Mouse (Mus musculus) forebrain, postnatal 0 days (tissue): ENCODE results near the gene Cdc42bpb. TPM values are rescaled to one million over a fixed set of nuclear protein-coding genes. Genes with fewer than 3 reads are reported as not detected.

Source experiments
- ATAC-seq: fragments of 200-750 bp; cut with Nextera tagmentation; 2 replicates; pipeline ENCODE4 v1.8.0; 2017; ENCODE audit warnings: mild to moderate bottlenecking, moderate library complexity
- DNase-seq: peaks from one replicate; pipeline ENCODE4 v3.0.0-alpha.2; 2015
- H3K27ac ChIP-seq: fragments of 300-500 bp; sonication (generic); 2 replicates; pipeline ENCODE4 v1.5.1; 2014; ENCODE audit warnings: low read depth, mild to moderate bottlenecking, antibody characterized with exemption, low read length, moderate library complexity, mixed read lengths
- H3K27me3 ChIP-seq: fragments of 300-500 bp; sonication (generic); 2 replicates; pipeline ENCODE4 v1.6.1; 2014; ENCODE audit warnings: mild to moderate bottlenecking, low read length, mixed read lengths; ENCODE audit not compliant: insufficient read depth
- H3K36me3 ChIP-seq: fragments of 300-500 bp; sonication (generic); 2 replicates; pipeline ENCODE4 v1.6.1; 2014; ENCODE audit warnings: mild to moderate bottlenecking, moderate library complexity; ENCODE audit not compliant: insufficient read depth
- H3K4me1 ChIP-seq: fragments of 300-500 bp; sonication (generic); 2 replicates; pipeline ENCODE4 v1.6.1; 2014; ENCODE audit warnings: antibody characterized with exemption; ENCODE audit not compliant: insufficient read depth
- H3K4me2 ChIP-seq: fragments of 300-500 bp; sonication (generic); 2 replicates; pipeline ENCODE4 v1.6.1; 2014; ENCODE audit warnings: low read depth, mild to moderate bottlenecking, moderate library complexity
- H3K4me3 ChIP-seq: fragments of 300-500 bp; sonication (generic); 2 replicates; pipeline ENCODE4 v1.5.1; 2014; ENCODE audit warnings: low read depth, low read length, mixed read lengths
- H3K9ac ChIP-seq: fragments of 300-500 bp; sonication (generic); 2 replicates; pipeline ENCODE4 v1.6.1; 2014; ENCODE audit warnings: mild to moderate bottlenecking
- H3K9me3 ChIP-seq: fragments of 300-500 bp; sonication (generic); 2 replicates; pipeline ENCODE4 v1.6.1; 2016; ENCODE audit warnings: low read length
- CTCF ChIP-seq: sonication (generic); IDR thresholded peaks from 2 replicates; pipeline ENCODE4 v1.5.1; 2016; ENCODE audit warnings: antibody characterized with exemption, control low read depth, low read depth
- WGBS: fragments of 180-500 bp; shearing (Covaris S2); extraction: QIAGEN DNeasy Blood & Tissue Kit; methylation state at CpG from one replicate; pipeline ENCODE4 v1.1.7; 2014; 5-methylcytosine and 5-hydroxymethylcytosine counted together
- polyA plus RNA-seq: library from polyadenylated mRNA; unstranded; fragments of >200 nt; fragmentation: Nextera tagmentation; extraction: Ambion mirVana; gene quantifications from 2 replicates; pipeline ENCODE4 v1.2.1, GENCODE M21; 2015
- total RNA-seq: library from RNA; depleted of rRNA; stranded (reverse); fragments of >200 nt; gene quantifications from 2 replicates; pipeline ENCODE4 v1.2.3, GENCODE M21; 2014

The Cdc42bpb gene
- total and polyA plus RNA-seq, 2 experiments from 2014 or later, result 31.1 to 139 TPM

- WGBS, result 59% methylated on average over 1 of the region's 1 CpGs
- no peak for TF ChIP-seq CTCF
- no peaks in the 10 kb centered on the region for H3K27me3 ChIP-seq
- DNase-seq (no peak), ATAC-seq (no peak)
- H3K27ac ChIP-seq, result no peak overlapping the region
- H3K4me1 ChIP-seq, result no peaks in the 10 kb centered on the region
- H3K4me3 ChIP-seq, result no peak overlapping the region
- H3K36me3 ChIP-seq, result peaks cover 26% of the 10 kb centered on the region
- H3K9me3 ChIP-seq, result no peaks in the 10 kb centered on the region
- no peak overlapping the region for H3K9ac ChIP-seq
- H3K4me2 ChIP-seq, result no peak overlapping the region
These were observed 33.6 kb downstream of the Cdc42bpb start for GRCm38 (mm10) chr12:111343956-111344355.

- peaks cover 55% of the 10 kb centered on the region for H3K36me3 ChIP-seq
- TF ChIP-seq CTCF, result no peak
- H3K4me2 ChIP-seq, result no peak overlapping the region
- no peak for ATAC-seq
- WGBS, result 84% methylated on average over 7 of the region's 7 CpGs
- DNase-seq, result no peak
- no peak overlapping the region for H3K9ac ChIP-seq
- no peak overlapping the region for H3K27ac ChIP-seq
- no peaks in the 10 kb centered on the region for H3K27me3 ChIP-seq
- H3K4me1 ChIP-seq, result no peaks in the 10 kb centered on the region
- H3K9me3 ChIP-seq, result no peaks in the 10 kb centered on the region
- H3K4me3 ChIP-seq, result no peak overlapping the region
These were observed 36.8 kb downstream of the Cdc42bpb start for GRCm38 (mm10) chr12:111340692-111341091.

DNA sequence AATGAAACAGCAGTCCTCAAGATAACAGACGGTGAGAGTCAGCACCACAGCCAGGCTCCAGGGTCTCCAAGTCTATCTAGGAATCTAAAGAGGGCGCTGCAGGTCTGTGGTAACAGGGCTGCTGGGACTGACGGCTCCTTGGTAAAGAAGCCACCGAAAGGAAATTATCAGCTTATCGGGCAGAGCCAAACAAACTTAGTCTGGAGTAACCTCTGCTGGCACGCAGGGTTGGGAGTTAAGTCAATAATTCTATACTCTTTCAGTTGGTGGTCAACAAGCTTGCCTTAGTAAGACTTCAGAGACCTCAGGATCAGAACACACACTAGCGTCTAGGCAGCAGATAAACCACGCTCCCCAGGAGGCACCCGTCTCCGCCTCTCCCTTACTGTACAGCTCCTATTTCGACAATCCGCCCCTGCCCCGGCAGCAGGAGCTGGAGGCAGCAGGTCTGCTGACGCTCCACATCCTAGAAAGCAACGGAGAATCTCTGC is 39.6 kb downstream of the Cdc42bpb start:
- no peak overlapping the region for H3K9ac ChIP-seq
- 86% methylated on average over 15 of the region's 15 CpGs for WGBS

DNA sequence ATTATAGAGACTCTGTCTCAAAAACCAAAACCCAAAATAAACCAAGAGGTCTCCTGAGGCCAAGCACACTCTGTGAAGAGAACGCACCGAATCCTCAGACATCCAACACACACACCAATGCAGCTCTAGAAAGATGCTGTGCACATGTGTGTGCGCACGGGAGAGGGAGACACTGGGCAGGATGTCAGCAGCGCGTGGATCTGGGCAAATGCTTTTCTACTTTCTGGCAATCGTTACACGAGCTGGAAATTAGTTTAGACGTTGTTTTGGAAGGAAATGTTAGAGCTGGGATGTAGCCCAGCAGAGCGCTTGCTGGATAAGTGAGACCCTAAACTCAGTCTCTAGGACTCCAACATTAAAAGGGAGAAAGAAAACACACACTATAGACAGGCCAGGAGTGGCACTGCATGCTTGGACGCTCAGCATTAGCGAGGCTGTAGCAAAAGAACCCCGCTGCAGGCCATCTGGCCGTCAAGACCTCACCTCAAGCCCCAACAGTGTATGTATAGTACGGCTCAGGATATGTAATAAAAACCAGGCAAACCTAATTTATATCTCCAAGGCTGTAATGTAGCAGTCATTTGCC is 44.4 kb downstream of the Cdc42bpb start:
- WGBS, result 57% methylated on average over 15 of the region's 15 CpGs
- Histone ChIP-seq H3K36me3 (peaks cover 77% of the 10 kb centered on the region), H3K27ac (no peak overlapping the region), H3K4me2 (no peak overlapping the region), H3K4me3 (no peak overlapping the region), H3K4me1 (no peaks in the 10 kb centered on the region), H3K27me3 (no peaks in the 10 kb centered on the region), H3K9me3 (no peaks in the 10 kb centered on the region), H3K9ac (no peak overlapping the region)
- ATAC-seq (peak; percentile 71), DNase-seq (peak; percentile 72)
- peak; percentile 33; the same call in 1 of the 2 replicates for TF ChIP-seq CTCF

More for the DNA sequence above, 39.6 kb downstream of the Cdc42bpb start:
- no peak for ATAC-seq
- no peak overlapping the region for H3K27ac ChIP-seq
- no peaks in the 10 kb centered on the region for H3K9me3 ChIP-seq
- no peak for DNase-seq
- no peak overlapping the region for H3K4me3 ChIP-seq
- no peaks in the 10 kb centered on the region for H3K4me1 ChIP-seq
- H3K27me3 ChIP-seq, result no peaks in the 10 kb centered on the region
- TF ChIP-seq CTCF, result no peak; the same call in 1 of the 2 replicates
- H3K4me2 ChIP-seq, result no peak overlapping the region
- H3K36me3 ChIP-seq, result peaks cover 75% of the 10 kb centered on the region

DNA sequence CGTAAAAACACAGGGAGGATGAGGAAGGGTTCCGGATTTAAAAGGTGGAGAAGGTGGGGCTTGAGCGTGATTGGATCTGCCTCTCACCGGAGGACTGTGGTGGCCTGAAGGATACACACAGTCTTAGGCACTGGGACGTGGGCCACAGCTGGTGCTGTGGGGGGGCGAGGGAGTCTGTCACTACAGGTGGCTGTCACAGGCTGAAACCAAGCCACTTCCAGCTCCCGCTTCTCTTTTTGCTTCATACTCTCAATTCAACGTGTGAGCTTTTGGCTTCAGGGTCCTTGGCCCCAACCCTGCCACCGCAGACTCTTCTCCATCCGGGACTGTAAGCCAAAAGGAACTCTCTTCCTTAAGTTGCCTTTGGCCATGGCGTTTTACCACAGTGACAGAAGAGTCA is 45.1 kb downstream of the Cdc42bpb start:
- no peak for DNase-seq
- no peak for TF ChIP-seq CTCF
- Histone ChIP-seq H3K9ac (no peak overlapping the region), H3K4me3 (no peak overlapping the region), H3K4me1 (no peaks in the 10 kb centered on the region), H3K4me2 (no peak overlapping the region), H3K36me3 (peaks cover 79% of the 10 kb centered on the region), H3K27ac (no peak overlapping the region), H3K27me3 (no peaks in the 10 kb centered on the region), H3K9me3 (no peaks in the 10 kb centered on the region)
- no peak for ATAC-seq
- WGBS, result 86% methylated on average over 11 of the region's 11 CpGs

- H3K36me3 ChIP-seq, result peaks cover 80% of the 10 kb centered on the region
- WGBS, result 86% methylated on average over 9 of the region's 9 CpGs
- no peak for TF ChIP-seq CTCF
- no peaks in the 10 kb centered on the region for H3K27me3 ChIP-seq
- no peak overlapping the region for H3K9ac ChIP-seq
- no peaks in the 10 kb centered on the region for H3K4me1 ChIP-seq
- no peak for DNase-seq
- H3K27ac ChIP-seq, result no peak overlapping the region
- no peaks in the 10 kb centered on the region for H3K9me3 ChIP-seq
- no peak for ATAC-seq
- H3K4me2 ChIP-seq, result no peak overlapping the region
- H3K4me3 ChIP-seq, result no peak overlapping the region
These were observed 45.9 kb downstream of the Cdc42bpb start for GRCm38 (mm10) chr12:111331573-111331972.

DNA sequence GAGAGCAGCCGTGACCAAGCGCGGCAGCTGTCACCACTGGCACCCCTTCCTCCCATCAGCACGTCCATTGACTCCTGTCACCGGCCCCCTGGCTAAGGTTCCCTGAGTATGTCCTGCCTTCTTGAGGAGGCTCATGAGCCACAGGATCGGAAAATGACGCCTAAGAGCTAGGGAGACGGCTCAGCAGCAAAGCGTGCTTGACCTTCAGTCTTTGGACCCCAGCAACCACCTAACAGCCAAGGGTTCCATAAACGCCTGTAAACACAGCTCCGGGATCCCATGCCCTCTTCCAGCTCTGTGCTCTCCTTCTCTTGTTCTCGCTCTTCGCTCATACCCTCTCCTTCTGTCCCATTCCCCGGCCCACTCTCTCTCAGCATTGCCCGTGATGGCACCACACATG is 48.2 kb downstream of the Cdc42bpb start:
- Histone ChIP-seq H3K4me2 (no peak overlapping the region), H3K27me3 (no peaks in the 10 kb centered on the region), H3K9me3 (no peaks in the 10 kb centered on the region), H3K36me3 (peaks cover 79% of the 10 kb centered on the region), H3K9ac (no peak overlapping the region), H3K4me3 (no peak overlapping the region), H3K4me1 (no peaks in the 10 kb centered on the region), H3K27ac (no peak overlapping the region)
- ATAC-seq (no peak), DNase-seq (no peak)
- WGBS, result 93% methylated on average over 15 of the region's 15 CpGs
- TF ChIP-seq CTCF, result no peak
